Mouse (Mus musculus) liver, adult 2 months (tissue): ENCODE measurements at regions not wholly inside any gene's neighbourhood (a gene's known extent, or its start where the extent isn't known, plus 50 kb on each side); places are given as distances from the start of the nearest gene placed in this dataset.

Source experiments
- CTCF ChIP-seq: fragments of 200-500 bp; IDR thresholded peaks from 2 replicates; pipeline ENCODE4 v1.5.1; 2011; ENCODE audit warnings: low read depth, low read length, control low read depth
- POLR2A ChIP-seq: fragments of 200-500 bp; IDR thresholded peaks from 2 replicates; pipeline ENCODE4 v1.6.1; 2011; ENCODE audit warnings: low read length, control low read depth; ENCODE audit not compliant: insufficient read depth; ENCODE audit errors: extremely low read depth

- no peak for TF ChIP-seq CTCF
- no peak for TF ChIP-seq POLR2A
Observed at GRCm38 (mm10) chr2:70898396-70898795, 72.9 kb upstream of the Tlk1 start.
